Mouse (Mus musculus): Measurements from ENCODE around the gene Scap. TPM values are rescaled to one million over a fixed set of nuclear protein-coding genes. Genes with fewer than 3 reads are reported as not detected.

Gene Scap
- total and polyA plus RNA-seq, 3 experiments: 11.5 to 140 (median 23.6) TPM

DNA sequence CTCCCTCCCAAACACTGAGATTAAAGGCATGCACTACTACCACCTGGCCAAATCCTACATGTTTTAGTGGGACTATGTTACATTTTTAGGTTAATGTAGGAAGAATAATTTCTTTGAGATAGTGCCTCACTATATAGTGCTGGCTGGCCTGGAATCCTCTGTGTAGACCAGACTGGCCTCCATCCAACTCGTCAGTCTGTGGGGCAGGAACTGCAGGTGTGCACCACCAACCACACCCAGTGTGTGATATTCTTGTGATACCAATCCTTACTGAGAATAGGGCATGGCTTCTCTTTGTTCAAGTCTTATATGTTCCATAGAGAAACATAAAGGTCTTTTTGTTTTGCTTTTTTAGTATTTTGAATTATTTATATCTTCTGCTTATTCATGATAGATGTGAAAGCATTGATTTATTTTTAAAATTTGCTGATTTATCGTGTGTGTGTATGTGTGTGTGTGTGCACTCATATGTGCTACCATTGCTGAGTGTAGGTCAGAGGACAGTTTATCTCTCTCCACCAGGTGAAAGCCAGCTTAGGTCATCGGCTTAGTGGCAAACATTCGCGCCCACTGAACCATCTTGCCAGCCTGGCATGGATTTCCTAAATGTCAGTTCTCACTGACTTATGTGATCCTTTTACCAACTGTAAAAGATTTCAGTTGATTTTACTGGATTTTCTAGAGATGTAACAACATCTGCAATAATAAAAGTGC is 7.1 kb downstream of the Scap start:
- Histone ChIP-seq H3K27me3 (ENCODE audit: insufficient read depth, low read length) (no peaks in the 10 kb centered on the region), H3K4me1 (ENCODE audit: insufficient read depth, low read depth, low read length) (peaks cover 9% of the 10 kb centered on the region), H3K9me3 (replicated peaks) (no peaks in the 10 kb centered on the region), H3K36me3 (replicated peaks) (peaks cover 21% of the 10 kb centered on the region), H3K4me3 (ENCODE audit: low read depth, low read length) (no peak overlapping the region)
- DNase-seq (ENCODE audit: low spot score) (no peak), ATAC-seq (ENCODE audit: extremely low read depth, insufficient number of reproducible peaks, low FRiP score, poor library complexity, severe bottlenecking) (no peak)
- no peak for TF ChIP-seq GATA2 (IDR thresholded peaks at IDR 0.05; ENCODE audit: borderline replicate concordance, low read depth, low read length)
- TF ChIP-seq TAL1 (conservative IDR thresholded peaks at IDR 0.05; ENCODE audit: low read depth, low read length): no peak
- TF ChIP-seq POLR2AphosphoS5 (IDR thresholded peaks at IDR 0.05; ENCODE audit: insufficient replicate concordance, low read depth, low read length): no peak
- TF ChIP-seq GATA1 (IDR thresholded peaks at IDR 0.05; ENCODE audit: borderline replicate concordance, low read length): no peak
- no peak for TF ChIP-seq CTCF (IDR thresholded peaks at IDR 0.05; ENCODE audit: low read depth, low read length)

DNA sequence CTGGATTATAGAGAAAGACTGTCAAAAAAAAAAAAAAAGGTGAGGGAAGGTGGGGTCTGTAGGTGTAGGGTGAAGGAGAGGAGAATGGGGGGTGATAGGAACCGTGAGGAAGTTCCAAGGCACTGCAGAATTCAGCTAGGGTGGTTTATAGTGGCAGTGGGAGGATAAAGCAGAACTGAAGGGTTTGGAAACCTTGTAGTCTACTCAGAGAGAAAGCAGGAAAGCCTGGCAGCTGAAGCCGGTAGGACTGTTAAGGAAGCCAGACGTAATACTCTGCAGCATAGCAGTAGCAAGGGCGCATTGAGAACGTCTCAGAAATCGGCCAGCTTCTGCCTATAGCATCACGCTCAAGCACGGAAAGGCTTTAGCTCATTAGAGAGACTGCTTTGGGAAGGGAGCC is 8.9 kb downstream of the Scap start:
- TF ChIP-seq GATA1 (IDR thresholded peaks at IDR 0.05; ENCODE audit: borderline replicate concordance, low read length) (no peak), TAL1 (conservative IDR thresholded peaks at IDR 0.05; ENCODE audit: low read depth, low read length) (no peak), GATA2 (IDR thresholded peaks at IDR 0.05; ENCODE audit: borderline replicate concordance, low read depth, low read length) (no peak), CTCF (IDR thresholded peaks at IDR 0.05; ENCODE audit: low read depth, low read length) (no peak), POLR2AphosphoS5 (IDR thresholded peaks at IDR 0.05; ENCODE audit: insufficient replicate concordance, low read depth, low read length) (no peak)
- H3K4me3 ChIP-seq (ENCODE audit: low read depth, low read length): no peak overlapping the region
- ATAC-seq (ENCODE audit: extremely low read depth, insufficient number of reproducible peaks, low FRiP score, poor library complexity, severe bottlenecking): no peak

DNA sequence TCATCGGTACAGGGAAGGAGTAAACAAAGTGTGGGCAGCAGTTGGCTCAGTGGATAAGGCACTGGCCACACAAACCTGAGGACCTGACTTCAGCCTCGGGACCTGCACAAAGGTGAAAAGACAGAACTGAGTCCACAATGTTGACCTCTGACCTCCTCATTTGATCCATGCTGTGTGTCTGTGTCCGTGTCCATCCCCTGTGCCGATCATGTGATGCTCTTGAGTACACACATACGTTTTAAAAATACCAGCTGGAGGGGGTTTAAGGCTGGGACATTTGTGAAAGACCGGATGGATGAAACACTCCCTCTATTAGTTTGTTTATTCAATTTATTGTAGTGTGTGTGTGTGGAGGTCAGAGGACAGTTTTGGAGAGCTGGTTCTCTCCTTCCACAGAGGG is 10.7 kb downstream of the Scap start:
- Histone ChIP-seq H3K4me3 (ENCODE audit: low read depth, low read length) (no peak overlapping the region), H3K9me3 (replicated peaks) (no peaks in the 10 kb centered on the region), H3K27me3 (ENCODE audit: insufficient read depth, low read length) (no peaks in the 10 kb centered on the region), H3K4me1 (ENCODE audit: insufficient read depth, low read depth, low read length) (peaks cover 2% of the 10 kb centered on the region; the same call in 1 of the 2 replicates), H3K36me3 (replicated peaks) (peaks cover 20% of the 10 kb centered on the region)
- TF ChIP-seq TAL1 (conservative IDR thresholded peaks at IDR 0.05; ENCODE audit: low read depth, low read length) (no peak), GATA2 (IDR thresholded peaks at IDR 0.05; ENCODE audit: borderline replicate concordance, low read depth, low read length) (no peak), CTCF (IDR thresholded peaks at IDR 0.05; ENCODE audit: low read depth, low read length) (no peak), GATA1 (IDR thresholded peaks at IDR 0.05; ENCODE audit: borderline replicate concordance, low read length) (no peak), POLR2AphosphoS5 (IDR thresholded peaks at IDR 0.05; ENCODE audit: insufficient replicate concordance, low read depth, low read length) (no peak)
- ATAC-seq (ENCODE audit: extremely low read depth, insufficient number of reproducible peaks, low FRiP score, poor library complexity, severe bottlenecking) (no peak), DNase-seq (ENCODE audit: low spot score) (no peak)

More for the DNA sequence above, 8.9 kb downstream of the Scap start:
- H3K36me3 ChIP-seq (replicated peaks): peaks cover 21% of the 10 kb centered on the region
- no peaks in the 10 kb centered on the region for H3K27me3 ChIP-seq (ENCODE audit: insufficient read depth, low read length)
- no peaks in the 10 kb centered on the region for H3K9me3 ChIP-seq (replicated peaks)
- peaks cover 6% of the 10 kb centered on the region for H3K4me1 ChIP-seq (ENCODE audit: insufficient read depth, low read depth, low read length)
- DNase-seq (ENCODE audit: low spot score): no peak

DNA sequence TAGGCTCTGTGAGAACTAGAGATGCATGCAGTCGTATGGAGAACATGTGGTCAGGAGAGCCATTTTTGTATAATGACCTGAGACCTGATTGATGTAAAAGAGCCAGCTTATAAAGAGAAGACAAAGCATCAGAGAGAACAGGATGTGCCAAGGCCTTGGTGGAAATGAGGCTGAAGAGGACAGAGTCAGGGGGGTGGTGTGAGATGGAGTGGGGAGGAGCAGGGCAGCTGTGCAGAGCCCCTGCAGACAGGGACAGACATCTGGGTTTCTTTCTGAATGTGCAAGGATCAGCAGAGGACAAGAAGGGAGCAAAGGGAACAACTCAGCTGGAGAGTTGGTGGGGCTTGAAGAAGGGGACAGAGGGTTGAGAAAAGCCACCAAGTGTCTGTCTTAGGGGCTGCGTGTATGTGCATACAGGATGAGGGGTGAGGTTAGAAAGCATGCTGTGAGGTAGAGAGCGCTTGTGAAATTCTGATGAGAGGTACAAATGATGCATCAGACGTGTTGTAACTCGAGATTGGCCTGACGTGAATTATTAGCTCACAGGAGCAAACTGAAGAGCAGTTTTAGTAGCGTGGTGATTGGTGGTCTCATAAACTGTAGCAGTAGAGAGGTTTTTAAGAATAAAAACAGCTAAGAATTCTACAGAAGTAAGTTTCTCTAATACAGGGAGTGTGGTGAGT is 12.1 kb downstream of the Scap start:
- H3K4me3 ChIP-seq (ENCODE audit: low read depth, low read length): no peak overlapping the region
- H3K36me3 ChIP-seq (replicated peaks): peaks cover 18% of the 10 kb centered on the region
- peaks cover 4% of the 10 kb centered on the region; the same call in 1 of the 2 replicates for H3K4me1 ChIP-seq (ENCODE audit: insufficient read depth, low read depth, low read length)
- ATAC-seq (ENCODE audit: extremely low read depth, insufficient number of reproducible peaks, low FRiP score, poor library complexity, severe bottlenecking) (no peak), DNase-seq (ENCODE audit: low spot score) (no peak)
- no peaks in the 10 kb centered on the region for H3K9me3 ChIP-seq (replicated peaks)
- no peaks in the 10 kb centered on the region for H3K27me3 ChIP-seq (ENCODE audit: insufficient read depth, low read length)
- TF ChIP-seq GATA1 (IDR thresholded peaks at IDR 0.05; ENCODE audit: borderline replicate concordance, low read length) (no peak), POLR2AphosphoS5 (IDR thresholded peaks at IDR 0.05; ENCODE audit: insufficient replicate concordance, low read depth, low read length) (no peak), CTCF (IDR thresholded peaks at IDR 0.05; ENCODE audit: low read depth, low read length) (no peak), GATA2 (IDR thresholded peaks at IDR 0.05; ENCODE audit: borderline replicate concordance, low read depth, low read length) (no peak), TAL1 (conservative IDR thresholded peaks at IDR 0.05; ENCODE audit: low read depth, low read length) (no peak)

DNA sequence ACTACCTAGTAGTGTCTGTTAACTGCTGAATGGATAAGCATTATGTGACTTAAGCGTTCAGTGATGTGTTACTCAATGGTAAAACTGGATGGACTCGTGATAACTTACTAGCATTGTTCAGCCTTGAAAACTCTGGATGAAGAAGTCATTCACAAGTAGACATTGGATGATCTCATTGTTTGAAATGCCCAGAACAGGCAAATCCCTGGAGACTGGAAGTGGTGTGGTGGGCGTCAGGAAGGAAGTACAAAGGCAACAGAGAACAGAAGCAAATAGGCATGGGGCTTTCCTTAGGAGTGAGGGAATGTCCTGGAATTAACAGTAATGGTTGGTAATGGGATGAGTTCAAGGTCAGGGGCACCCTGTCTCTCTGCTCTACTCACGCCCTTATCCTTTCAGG is 15.8 kb downstream of the Scap start:
- TF ChIP-seq TAL1 (conservative IDR thresholded peaks at IDR 0.05; ENCODE audit: low read depth, low read length) (no peak), POLR2AphosphoS5 (IDR thresholded peaks at IDR 0.05; ENCODE audit: insufficient replicate concordance, low read depth, low read length) (no peak), CTCF (IDR thresholded peaks at IDR 0.05; ENCODE audit: low read depth, low read length) (no peak), GATA1 (IDR thresholded peaks at IDR 0.05; ENCODE audit: borderline replicate concordance, low read length) (no peak), GATA2 (IDR thresholded peaks at IDR 0.05; ENCODE audit: borderline replicate concordance, low read depth, low read length) (no peak)
- H3K4me1 ChIP-seq (ENCODE audit: insufficient read depth, low read depth, low read length): peaks cover 19% of the 10 kb centered on the region

DNA sequence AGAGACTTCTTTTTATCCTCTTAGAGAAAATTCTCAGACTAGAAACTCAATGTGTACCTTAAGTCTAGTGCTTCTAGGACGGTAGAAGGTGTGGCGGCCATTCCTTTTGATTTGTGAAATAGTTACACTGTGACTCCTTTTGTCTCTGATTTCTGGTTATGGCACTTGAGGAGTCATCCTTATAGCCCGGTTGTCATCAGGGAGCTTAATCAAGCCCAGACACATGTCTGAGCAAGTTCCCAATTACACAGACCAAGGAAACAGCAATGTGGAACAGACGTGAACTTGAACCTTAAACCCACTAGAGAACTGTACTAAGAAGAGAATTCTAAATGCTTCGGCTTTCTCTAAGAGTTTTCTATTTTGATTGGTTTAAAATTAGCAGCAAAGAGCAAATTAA is 17.1 kb downstream of the Scap start:
- H3K4me1 ChIP-seq (ENCODE audit: insufficient read depth, low read depth, low read length): peaks cover 19% of the 10 kb centered on the region
- no peak for ATAC-seq (ENCODE audit: extremely low read depth, insufficient number of reproducible peaks, low FRiP score, poor library complexity, severe bottlenecking)

More for the DNA sequence above, 15.8 kb downstream of the Scap start:
- Histone ChIP-seq H3K27me3 (ENCODE audit: insufficient read depth, low read length) (no peaks in the 10 kb centered on the region), H3K36me3 (replicated peaks) (peaks cover 25% of the 10 kb centered on the region), H3K4me3 (ENCODE audit: low read depth, low read length) (no peak overlapping the region), H3K9me3 (replicated peaks) (no peaks in the 10 kb centered on the region)
- no peak for ATAC-seq (ENCODE audit: extremely low read depth, insufficient number of reproducible peaks, low FRiP score, poor library complexity, severe bottlenecking)
- DNase-seq (ENCODE audit: low spot score): no peak

More for the DNA sequence above, 17.1 kb downstream of the Scap start:
- Histone ChIP-seq H3K4me3 (ENCODE audit: low read depth, low read length) (no peak overlapping the region), H3K27me3 (ENCODE audit: insufficient read depth, low read length) (no peaks in the 10 kb centered on the region), H3K36me3 (replicated peaks) (peaks cover 33% of the 10 kb centered on the region), H3K9me3 (replicated peaks) (no peaks in the 10 kb centered on the region)
- DNase-seq (ENCODE audit: low spot score): no peak
- TF ChIP-seq POLR2AphosphoS5 (IDR thresholded peaks at IDR 0.05; ENCODE audit: insufficient replicate concordance, low read depth, low read length): no peak
- no peak for TF ChIP-seq GATA2 (IDR thresholded peaks at IDR 0.05; ENCODE audit: borderline replicate concordance, low read depth, low read length)
- no peak for TF ChIP-seq TAL1 (conservative IDR thresholded peaks at IDR 0.05; ENCODE audit: low read depth, low read length)
- TF ChIP-seq GATA1 (IDR thresholded peaks at IDR 0.05; ENCODE audit: borderline replicate concordance, low read length): no peak
- no peak for TF ChIP-seq CTCF (IDR thresholded peaks at IDR 0.05; ENCODE audit: low read depth, low read length)

Measured in G1E (cell line).